Mouse (Mus musculus): ENCODE measurements around the gene Serpinf2.

- no peak for TF ChIP-seq CTCF (IDR thresholded peaks at IDR 0.05; ENCODE audit: extremely low read depth, insufficient read depth, insufficient read length, insufficient replicate concordance)
- no peak for TF ChIP-seq POLR2A (IDR thresholded peaks at IDR 0.05; ENCODE audit: low read depth, low read length)
Measured at GRCm38 (mm10) chr11:75420810-75421374, 18.5 kb downstream of the Serpinf2 start.

Measured in spleen, adult 2 months (tissue).